Mouse (Mus musculus) liver, adult 2 months (tissue): ENCODE data around the gene Maml2.

ENCODE experiments used
- CTCF ChIP-seq: fragments of 200-500 bp; IDR thresholded peaks from 2 replicates; pipeline ENCODE4 v1.5.1; 2011; ENCODE audit warnings: low read depth, low read length, control low read depth
- POLR2A ChIP-seq: fragments of 200-500 bp; IDR thresholded peaks from 2 replicates; pipeline ENCODE4 v1.6.1; 2011; ENCODE audit warnings: low read length, control low read depth; ENCODE audit not compliant: insufficient read depth; ENCODE audit errors: extremely low read depth

- TF ChIP-seq CTCF (no peak), POLR2A (no peak)
Observed at GRCm38 (mm10) chr9:13679696-13680095, 381.9 kb downstream of the Maml2 start.
